Mouse (Mus musculus) brown adipose tissue, adult 24 weeks (tissue): ENCODE data around the gene Med26. TPM values are rescaled to one million over a fixed set of nuclear protein-coding genes. Genes with fewer than 3 reads are reported as not detected.

ENCODE experiments used
- H3K27ac ChIP-seq: fragments of 200-500 bp; replicated peaks from 2 replicates; pipeline ENCODE4 v1.5.1; 2012; ENCODE audit warnings: low read depth, mild to moderate bottlenecking, low read length
- H3K4me1 ChIP-seq: fragments of 200-500 bp; 2 replicates; pipeline ENCODE4 v1.6.1; 2012; ENCODE audit warnings: low read length, mixed read lengths; ENCODE audit not compliant: control insufficient read depth, insufficient read depth, insufficient read length
- H3K4me3 ChIP-seq: fragments of 200-500 bp; 2 replicates; pipeline ENCODE4 v1.5.1; 2012; ENCODE audit warnings: low read depth, mild to moderate bottlenecking, low read length, moderate library complexity; ENCODE audit not compliant: insufficient read depth
- polyA plus RNA-seq: library from polyadenylated mRNA; stranded (reverse); fragments of >200 nt; gene quantifications from 2 replicates; pipeline ENCODE4 v1.2.4, GENCODE M21; 2012; ENCODE audit not compliant: missing spikeins, insufficient read depth, insufficient read length

Med26 gene
- polyA plus RNA-seq, 1 experiment, result 3.3 TPM

DNA sequence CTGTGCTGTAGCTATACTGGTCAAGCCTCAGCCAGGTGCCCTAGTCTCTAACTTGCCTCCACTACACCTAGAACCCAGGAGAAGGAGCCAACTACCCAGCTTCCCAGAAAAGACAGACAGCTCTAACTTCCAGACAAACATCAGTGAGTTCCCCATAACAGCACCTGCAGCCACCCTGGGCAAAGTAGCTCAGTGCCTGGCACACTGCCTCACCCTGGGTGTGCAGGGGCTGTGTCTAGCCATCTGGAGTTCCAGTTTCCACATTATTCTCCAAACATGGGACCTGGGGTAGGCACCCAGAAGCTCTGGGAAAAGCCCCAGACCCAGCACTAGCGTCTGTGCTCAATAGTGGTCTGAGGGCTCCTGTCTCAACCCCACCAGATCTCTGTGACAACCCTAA lies 40.6 kb downstream of the Med26 start:
- H3K27ac ChIP-seq, result no peak overlapping the region
- no peak overlapping the region for H3K4me3 ChIP-seq
- H3K4me1 ChIP-seq, result peaks cover 14% of the 10 kb centered on the region

DNA sequence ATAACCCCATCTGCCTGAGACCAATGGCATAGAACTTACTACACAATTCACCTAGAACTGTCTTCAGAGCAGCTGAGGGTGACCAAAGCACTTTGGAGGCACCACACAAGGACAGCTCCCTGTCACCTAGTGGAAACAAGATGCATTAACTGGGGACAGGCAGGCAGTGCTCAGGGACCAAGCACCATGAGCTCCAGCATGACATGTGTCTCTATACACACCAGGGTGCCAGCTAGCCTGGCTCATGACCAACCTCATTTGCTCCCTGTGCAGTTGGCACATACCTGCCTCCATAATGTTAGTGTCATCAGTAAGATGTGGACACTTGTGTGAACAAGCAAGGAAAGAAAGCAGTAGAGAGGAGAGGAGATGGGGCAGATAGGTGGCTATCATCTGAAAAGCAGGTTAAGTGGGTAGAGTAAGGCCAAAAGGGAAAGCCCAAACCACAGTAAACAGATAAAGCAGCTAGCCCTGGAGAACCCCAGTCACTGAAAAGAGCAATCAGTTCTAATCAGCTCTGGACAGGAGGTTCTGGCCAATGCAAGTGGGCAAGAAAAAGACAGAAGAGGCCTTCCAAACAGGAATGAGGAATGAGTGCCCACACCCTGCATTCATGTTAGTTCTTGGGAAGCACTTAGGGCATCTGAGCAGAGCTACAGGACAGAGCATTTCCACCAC lies 43.3 kb downstream of the Med26 start:
- H3K27ac ChIP-seq, result no peak overlapping the region
- H3K4me1 ChIP-seq, result peaks cover 20% of the 10 kb centered on the region
- no peak overlapping the region for H3K4me3 ChIP-seq

DNA sequence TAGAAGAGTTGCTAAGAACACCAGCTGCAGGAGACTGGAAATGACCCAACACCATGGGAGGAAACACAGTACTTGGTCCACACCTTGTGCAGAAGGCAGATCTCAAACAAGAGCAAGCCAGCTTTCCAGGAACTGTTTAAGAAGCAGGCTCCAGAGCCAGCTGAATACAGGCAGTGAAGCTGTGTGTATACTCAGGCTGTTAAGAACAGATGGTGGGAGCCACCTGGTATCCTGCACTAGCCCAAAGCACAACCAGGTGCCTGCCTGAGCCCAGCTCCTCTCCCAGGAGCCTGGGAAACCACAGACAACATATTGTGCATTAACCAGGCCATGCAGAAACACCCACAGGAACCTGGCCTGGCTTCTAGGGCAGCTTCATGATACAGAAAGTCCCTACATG lies 43.9 kb downstream of the Med26 start:
- H3K4me1 ChIP-seq, result peaks cover 20% of the 10 kb centered on the region

DNA sequence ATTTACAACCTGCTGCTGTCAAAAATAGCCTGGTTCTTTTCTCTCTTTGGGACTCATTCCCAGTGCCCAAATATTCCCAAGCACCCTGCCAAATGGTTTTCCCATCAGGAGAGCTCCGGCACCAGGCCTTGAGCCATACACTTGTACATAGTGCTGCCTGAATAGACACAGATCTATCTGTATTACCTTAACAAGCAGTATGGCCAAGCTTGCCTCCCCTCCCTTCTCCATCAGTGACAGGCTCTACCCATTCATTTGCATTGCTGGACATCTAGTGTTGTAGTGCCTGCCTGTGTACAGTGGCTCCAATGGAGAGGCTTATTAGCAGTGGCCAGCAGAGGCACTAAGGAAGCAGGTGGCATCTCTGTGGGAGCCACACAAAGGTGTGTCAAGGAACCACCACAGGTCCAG lies 47.5 kb downstream of the Med26 start:
- no peak overlapping the region for H3K4me3 ChIP-seq

More for the DNA sequence above, 43.9 kb downstream of the Med26 start:
- no peak overlapping the region for H3K27ac ChIP-seq
- no peak overlapping the region for H3K4me3 ChIP-seq

DNA sequence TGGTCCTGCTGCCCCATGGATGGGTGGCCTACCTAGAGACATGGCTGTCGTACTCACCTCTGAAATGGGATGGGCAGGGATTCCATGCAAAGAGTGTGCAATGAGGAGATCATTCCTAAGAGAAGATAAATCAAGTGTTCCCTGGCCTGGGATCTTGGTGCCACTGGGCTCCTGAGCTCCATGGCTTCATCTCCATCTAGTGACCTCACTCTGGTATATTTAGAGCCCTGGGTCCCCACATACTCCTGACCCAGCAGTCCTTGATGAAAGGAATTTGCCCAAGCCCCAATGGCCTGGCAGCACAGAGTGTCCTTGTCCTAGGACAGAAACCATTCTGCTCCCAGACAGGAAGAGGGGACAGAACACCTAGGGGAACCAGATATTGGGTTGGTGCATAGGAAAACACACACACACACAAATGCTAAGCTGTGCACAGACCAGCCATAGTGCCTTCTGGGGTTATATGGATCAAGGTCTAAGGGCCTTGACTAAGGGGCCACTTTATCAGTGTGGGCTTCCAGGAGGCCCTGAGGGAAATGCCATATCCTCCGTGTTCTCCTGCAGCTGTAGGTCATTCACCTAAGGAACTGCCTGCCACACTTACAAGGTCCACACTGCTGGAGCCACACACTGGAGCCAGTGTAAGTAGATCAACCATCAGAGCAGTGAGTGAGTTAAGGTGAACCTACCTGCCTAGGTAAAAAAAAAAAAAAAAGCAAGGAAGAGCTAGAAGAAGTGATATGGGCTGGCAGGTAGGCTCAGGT lies 48.4 kb downstream of the Med26 start:
- H3K4me3 ChIP-seq, result no peak overlapping the region
- peaks cover 13% of the 10 kb centered on the region for H3K4me1 ChIP-seq
- H3K27ac ChIP-seq, result no peak overlapping the region

More for the DNA sequence above, 47.5 kb downstream of the Med26 start:
- H3K27ac ChIP-seq, result no peak overlapping the region
- peaks cover 15% of the 10 kb centered on the region for H3K4me1 ChIP-seq

- no peak overlapping the region for H3K4me3 ChIP-seq
- H3K4me1 ChIP-seq, result peaks cover 12% of the 10 kb centered on the region; the same call in 1 of the 2 replicates
- H3K27ac ChIP-seq, result no peak overlapping the region
Measured at GRCm38 (mm10) chr8:72498527-72498926, 49.5 kb downstream of the Med26 start.

- no peak overlapping the region for H3K4me3 ChIP-seq
Measured at GRCm38 (mm10) chr8:72497911-72498310, 50.2 kb downstream of the Med26 start.

GRCm38 (mm10) chr8:72496217-72496616 lies 51.9 kb downstream of the Med26 start:
- Histone ChIP-seq H3K27ac (no peak overlapping the region), H3K4me1 (peaks cover 8% of the 10 kb centered on the region), H3K4me3 (no peak overlapping the region)

More at GRCm38 (mm10) chr8:72497911-72498310, 50.2 kb downstream of the Med26 start:
- no peak overlapping the region for H3K27ac ChIP-seq
- H3K4me1 ChIP-seq, result peaks cover 13% of the 10 kb centered on the region; the same call in 1 of the 2 replicates

- peaks cover 8% of the 10 kb centered on the region for H3K4me1 ChIP-seq
- H3K4me3 ChIP-seq, result no peak overlapping the region
Measured at GRCm38 (mm10) chr8:72495411-72496111, 52.5 kb downstream of the Med26 start.

DNA sequence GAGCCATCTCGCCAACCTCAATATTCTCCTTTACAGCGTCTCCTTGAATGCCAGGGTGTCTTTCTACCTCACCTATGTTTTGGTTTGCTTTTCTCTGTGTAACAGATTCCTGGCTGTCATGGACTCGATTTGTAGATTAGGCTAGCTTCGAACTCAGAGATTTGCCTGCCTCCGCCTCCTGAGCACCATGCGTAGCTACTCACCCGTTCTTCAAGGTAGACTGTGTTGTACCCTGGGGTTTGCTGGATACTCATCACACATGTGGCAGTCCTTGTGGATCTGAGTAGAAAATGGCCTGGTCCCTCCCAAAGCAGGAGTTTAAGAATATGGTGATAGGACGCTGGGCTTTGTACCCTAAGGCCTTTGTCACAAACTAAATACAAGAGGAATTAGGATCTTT lies 54.7 kb downstream of the Med26 start:
- peak overlapping the region; percentile 62; the same call in 1 of the 2 replicates for H3K27ac ChIP-seq
- H3K4me1 ChIP-seq, result peaks cover 8% of the 10 kb centered on the region
- H3K4me3 ChIP-seq, result peak overlapping the region; percentile 69

More at GRCm38 (mm10) chr8:72495411-72496111, 52.5 kb downstream of the Med26 start:
- no peak overlapping the region for H3K27ac ChIP-seq

DNA sequence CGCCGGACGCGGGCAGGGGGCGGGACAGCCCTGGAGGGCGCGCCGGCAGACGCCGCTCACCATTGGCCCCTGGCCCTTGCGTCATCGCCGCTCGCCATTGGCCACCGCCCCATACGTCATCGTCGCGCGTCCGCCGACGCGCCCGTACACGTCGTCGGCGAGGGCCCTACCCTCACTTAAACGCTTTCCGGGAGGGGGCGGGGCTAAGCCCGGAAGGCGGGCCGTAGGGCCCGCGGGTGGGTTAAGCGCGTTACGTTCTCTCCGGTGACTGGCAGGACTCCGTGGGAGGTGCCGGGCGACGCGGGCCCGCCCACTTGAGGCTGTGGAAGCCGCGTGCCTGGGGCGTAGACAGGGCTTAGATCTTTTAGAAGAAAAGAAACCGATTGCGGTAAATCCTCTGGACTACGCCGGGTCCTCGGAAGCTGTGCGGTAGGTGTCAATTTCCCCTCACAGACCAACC lies 55.4 kb downstream of the Med26 start:
- H3K4me3 ChIP-seq, result peak overlapping the region; percentile 84
- H3K4me1 ChIP-seq, result peaks cover 8% of the 10 kb centered on the region
- peak overlapping the region; percentile 62 for H3K27ac ChIP-seq

- peak within 1 kb of the TSS; percentile 62 for H3K27ac ChIP-seq
- H3K4me3 ChIP-seq, result peak within 1 kb of the TSS; percentile 84
- H3K4me1 ChIP-seq, result peaks cover 8% of the 10 kb centered on the region
Measured at GRCm38 (mm10) chr8:72491680-72492621, 56.1 kb downstream of the Med26 start, which contains the start of gene Slc35e1. TSS of gene Slc35e1 (minus strand) at chr8:72492614.

GRCm38 (mm10) chr8:72491017-72491416 lies 57.1 kb downstream of the Med26 start:
- Histone ChIP-seq H3K4me1 (peaks cover 8% of the 10 kb centered on the region), H3K4me3 (no peak overlapping the region; the same call in 1 of the 2 replicates), H3K27ac (no peak overlapping the region)

DNA sequence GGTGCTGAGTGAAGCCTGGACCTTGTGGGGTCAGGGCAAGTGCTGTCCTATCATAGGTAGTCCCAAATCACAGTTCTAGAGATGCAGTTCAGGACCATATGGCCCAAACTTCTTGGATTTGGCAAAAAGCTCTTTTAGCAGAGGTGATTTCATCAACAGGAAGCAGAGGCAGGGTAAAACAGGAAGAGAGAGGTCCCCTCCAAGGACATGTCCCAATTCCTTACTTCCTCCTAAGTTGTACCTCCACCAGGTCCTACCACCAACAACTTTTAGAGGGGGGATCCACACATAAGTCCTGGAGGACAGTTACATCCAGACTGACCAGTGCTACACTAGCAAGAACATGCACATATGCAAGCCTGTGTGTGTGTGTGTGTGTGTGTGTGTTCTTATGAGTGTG lies 61.1 kb downstream of the Med26 start:
- no peak overlapping the region for H3K27ac ChIP-seq
- no peak overlapping the region for H3K4me3 ChIP-seq
- H3K4me1 ChIP-seq, result peaks cover 4% of the 10 kb centered on the region
